Mouse (Mus musculus) spleen, adult 2 months (tissue): ENCODE data around the gene Trim33.

Source experiments
- CTCF ChIP-seq: fragments of 200-500 bp; IDR thresholded peaks from 2 replicates; pipeline ENCODE4 v1.5.1; 2011; ENCODE audit warnings: mild to moderate bottlenecking, inconsistent platforms; ENCODE audit not compliant: insufficient read depth, insufficient read length, insufficient replicate concordance; ENCODE audit errors: extremely low read depth
- POLR2A ChIP-seq: fragments of 200-500 bp; IDR thresholded peaks from 2 replicates; pipeline ENCODE4 v1.6.1; 2011; ENCODE audit warnings: low read depth, low read length, inconsistent platforms

DNA sequence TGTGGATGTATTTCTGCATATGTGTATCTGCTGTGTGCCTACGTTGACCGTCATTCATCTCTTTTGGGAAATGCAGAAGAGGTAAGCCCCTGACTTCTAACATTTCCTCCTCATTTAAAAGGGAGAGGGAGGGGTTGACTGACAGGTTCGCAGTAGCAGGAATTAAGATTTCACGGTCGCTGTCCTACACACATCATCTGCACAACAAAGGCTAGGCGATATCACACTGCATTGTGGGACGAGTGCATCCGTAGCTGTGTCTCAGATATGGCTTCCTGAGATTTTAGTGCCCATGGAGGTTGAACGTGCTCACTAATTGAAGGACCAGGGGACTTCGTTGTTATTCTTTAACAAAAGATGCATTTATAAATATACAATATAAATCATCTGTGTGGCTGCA is 123.1 kb downstream of the Trim33 start:
- no peak for TF ChIP-seq POLR2A
- TF ChIP-seq CTCF, result no peak
